ENCODE assay signal across 19 mouse cellular contexts in genomic region chr13:11167115-11167514, GRCm38 (mm10).
A peak's percentile ranks its signal among the peaks of the same experiment; 100 is the strongest.
DNase-seq lines count a peak whose midpoint lies in the region; ATAC-seq and TF ChIP-seq lines count a peak whose summit lies in the region.
"Had no signal": no experiment of that assay in that cellular context is flagged by ENCODE, and none has a peak within 500 bp of the region (broad histone marks: within the 10 kb centered on the region; RNA-seq: fewer than 3 reads in every experiment).

No protein-coding gene starts in this region.

- peak; percentile 70 for DNase-seq in heart, adult 11 months
- no peak for DNase-seq in heart, adult 2 months
- peak; percentile 52 for DNase-seq in midbrain, embryonic 14.5 days
- DNase-seq in midbrain, embryonic 10.5 days (ENCODE audit: low spot score), result no peak
- no peak for DNase-seq in midbrain, postnatal 0 days (ENCODE audit: low spot score)
- no peak for DNase-seq in cerebellum, postnatal 25 days
- DNase-seq: adrenal gland, adult 8-10 months; adrenal gland, postnatal 25 days; cerebellum, adult 18-20 months; cerebellum, adult 9-10 months; cerebellum, postnatal 14 days; gastrocnemius, postnatal 25 days had no signal

- H3K27me3 ChIP-seq in heart, adult 2 months (ENCODE audit: control insufficient read depth, insufficient read depth, low read length), result no peaks in the 10 kb centered on the region
- H3K27me3 ChIP-seq in midbrain, embryonic 14.5 days (ENCODE audit: control insufficient read depth, insufficient read depth, low read length), result no peaks in the 10 kb centered on the region
- H3K27me3 ChIP-seq in midbrain, embryonic 10.5 days (ENCODE audit: low read depth, poor library complexity, severe bottlenecking), result no peaks in the 10 kb centered on the region
- no peaks in the 10 kb centered on the region for H3K27me3 ChIP-seq in midbrain, embryonic 15.5 days (replicated peaks)
- no peaks in the 10 kb centered on the region for H3K27me3 ChIP-seq in midbrain, postnatal 0 days (ENCODE audit: insufficient read depth, low read length)
- H3K27me3 ChIP-seq: embryonic facial prominence, embryonic 12.5 days; embryonic facial prominence, embryonic 15.5 days; hindbrain, embryonic 12.5 days; hindbrain, embryonic 15.5 days had no signal

- H3K4me1 ChIP-seq in heart, adult 2 months (ENCODE audit: control insufficient read depth, insufficient read depth, low read length), result no peaks in the 10 kb centered on the region
- H3K4me1 ChIP-seq in midbrain, embryonic 14.5 days (ENCODE audit: control insufficient read depth, insufficient read depth, low read length), result no peaks in the 10 kb centered on the region
- H3K4me1 ChIP-seq in midbrain, embryonic 10.5 days, result no peaks in the 10 kb centered on the region
- H3K4me1 ChIP-seq in midbrain, embryonic 15.5 days, result no peaks in the 10 kb centered on the region
- H3K4me1 ChIP-seq in midbrain, postnatal 0 days (ENCODE audit: insufficient read depth, low read length), result no peaks in the 10 kb centered on the region
- H3K4me1 ChIP-seq: embryonic facial prominence, embryonic 12.5 days; embryonic facial prominence, embryonic 15.5 days; hindbrain, embryonic 12.5 days; hindbrain, embryonic 15.5 days had no signal

- no peak overlapping the region for H3K4me3 ChIP-seq in heart, adult 2 months
- H3K4me3 ChIP-seq in midbrain, embryonic 14.5 days (replicated peaks; ENCODE audit: low read depth, low read length), result no peak overlapping the region
- no peak overlapping the region for H3K4me3 ChIP-seq in midbrain, embryonic 10.5 days
- no peak overlapping the region for H3K4me3 ChIP-seq in midbrain, embryonic 15.5 days
- H3K4me3 ChIP-seq in midbrain, postnatal 0 days (ENCODE audit: low read depth, low read length), result no peak overlapping the region
- H3K4me3 ChIP-seq: embryonic facial prominence, embryonic 12.5 days; embryonic facial prominence, embryonic 15.5 days; hindbrain, embryonic 12.5 days; hindbrain, embryonic 15.5 days had no signal

- TF ChIP-seq POLR2A in heart, adult 2 months (IDR thresholded peaks at IDR 0.05; ENCODE audit: insufficient read depth, low read depth, low read length), result no peak

- H3K9me3 ChIP-seq in midbrain, embryonic 14.5 days (ENCODE audit: control insufficient read depth, low read length), result no peaks in the 10 kb centered on the region
- H3K9me3 ChIP-seq in midbrain, embryonic 10.5 days (replicated peaks), result no peaks in the 10 kb centered on the region
- no peaks in the 10 kb centered on the region for H3K9me3 ChIP-seq in midbrain, embryonic 15.5 days
- no peaks in the 10 kb centered on the region for H3K9me3 ChIP-seq in midbrain, postnatal 0 days (ENCODE audit: low read length)
- H3K9me3 ChIP-seq: embryonic facial prominence, embryonic 12.5 days; embryonic facial prominence, embryonic 15.5 days; hindbrain, embryonic 12.5 days; hindbrain, embryonic 15.5 days had no signal

- 71% methylated on average over 5 of the region's 5 CpGs for WGBS in heart, adult 2 months
- WGBS in midbrain, embryonic 14.5 days, result 67% methylated on average over 5 of the region's 5 CpGs
- WGBS in midbrain, embryonic 10.5 days, result 81% methylated on average over 5 of the region's 5 CpGs
- 61% methylated on average over 5 of the region's 5 CpGs for WGBS in midbrain, embryonic 15.5 days
- 53% methylated on average over 5 of the region's 5 CpGs for WGBS in midbrain, postnatal 0 days

- no peaks in the 10 kb centered on the region for H3K79me2 ChIP-seq in heart, adult 2 months (replicated peaks; ENCODE audit: control insufficient read depth, insufficient read depth, low read length)

- no peaks in the 10 kb centered on the region for H3K36me3 ChIP-seq in heart, adult 2 months (ENCODE audit: control insufficient read depth, insufficient read depth, low read length)
- H3K36me3 ChIP-seq in midbrain, embryonic 14.5 days (ENCODE audit: control insufficient read depth, insufficient read depth, low read length), result no peaks in the 10 kb centered on the region
- no peaks in the 10 kb centered on the region for H3K36me3 ChIP-seq in midbrain, embryonic 10.5 days
- no peaks in the 10 kb centered on the region for H3K36me3 ChIP-seq in midbrain, embryonic 15.5 days (replicated peaks)
- H3K36me3 ChIP-seq in midbrain, postnatal 0 days (ENCODE audit: insufficient read depth, low read length), result no peaks in the 10 kb centered on the region
- H3K36me3 ChIP-seq: embryonic facial prominence, embryonic 12.5 days; embryonic facial prominence, embryonic 15.5 days; hindbrain, embryonic 12.5 days; hindbrain, embryonic 15.5 days had no signal

- no peak overlapping the region for H3K27ac ChIP-seq in heart, adult 2 months
- H3K27ac ChIP-seq in midbrain, embryonic 14.5 days (replicated peaks; ENCODE audit: low read depth, low read length), result no peak overlapping the region
- no peak overlapping the region for H3K27ac ChIP-seq in midbrain, embryonic 10.5 days (replicated peaks)
- H3K27ac ChIP-seq in midbrain, embryonic 15.5 days, result no peak overlapping the region
- H3K27ac ChIP-seq in midbrain, postnatal 0 days (ENCODE audit: low read depth, low read length), result no peak overlapping the region
- H3K27ac ChIP-seq: embryonic facial prominence, embryonic 12.5 days; embryonic facial prominence, embryonic 15.5 days; hindbrain, embryonic 12.5 days; hindbrain, embryonic 15.5 days had no signal

- no peak for TF ChIP-seq CTCF in heart, adult 2 months (IDR thresholded peaks at IDR 0.05)
- TF ChIP-seq CTCF in midbrain, postnatal 0 days (IDR thresholded peaks at IDR 0.05), result no peak

- intact Hi-C loops in heart, adult 2 months (cut with DNase I), result no loop called here

- H3K4me2 ChIP-seq in midbrain, embryonic 14.5 days (ENCODE audit: low read length), result no peak overlapping the region
- no peak overlapping the region for H3K4me2 ChIP-seq in midbrain, embryonic 15.5 days
- no peak overlapping the region for H3K4me2 ChIP-seq in midbrain, postnatal 0 days (ENCODE audit: low read depth, low read length, poor library complexity, severe bottlenecking)
- H3K4me2 ChIP-seq: embryonic facial prominence, embryonic 12.5 days; embryonic facial prominence, embryonic 15.5 days; heart, embryonic 11.5 days; hindbrain, embryonic 12.5 days; hindbrain, embryonic 15.5 days had no signal

- no peak overlapping the region for H3K9ac ChIP-seq in heart, adult 2 months (ENCODE audit: low read depth, low read length)
- H3K9ac ChIP-seq in midbrain, embryonic 14.5 days (replicated peaks; ENCODE audit: low read length), result no peak overlapping the region
- H3K9ac ChIP-seq in midbrain, embryonic 15.5 days, result no peak overlapping the region
- no peak overlapping the region for H3K9ac ChIP-seq in midbrain, postnatal 0 days (replicated peaks; ENCODE audit: low read length, poor library complexity, severe bottlenecking)
- H3K9ac ChIP-seq: embryonic facial prominence, embryonic 12.5 days; embryonic facial prominence, embryonic 15.5 days; hindbrain, embryonic 12.5 days; hindbrain, embryonic 15.5 days had no signal

- ATAC-seq in midbrain, embryonic 14.5 days (ENCODE audit: low FRiP score, low TSS enrichment), result no peak; the same call in 1 of the 2 replicates
- ATAC-seq in midbrain, embryonic 15.5 days (replicated peaks), result peak; percentile 90
- ATAC-seq in midbrain, postnatal 0 days (ENCODE audit: low FRiP score), result peak; percentile 68
- ATAC-seq: CD4-positive, CD25-positive, alpha-beta regulatory T cell, adult 4 months had no signal

- no peak for TF ChIP-seq EP300 in heart, adult 2 months (IDR thresholded peaks at IDR 0.05; ENCODE audit: insufficient read depth, low read depth, low read length)

Comparison
In these comparisons a context has a peak if more than half of its experiments do, and no peak if none do; other contexts are left out.
1. DNase-seq: peak in heart, adult 11 months (single experiment) and midbrain, embryonic 14.5 days (single experiment); none in heart, adult 2 months (0 of 2), midbrain, embryonic 10.5 days (single experiment), midbrain, postnatal 0 days (single experiment) and cerebellum, postnatal 25 days (0 of 2).